Mouse (Mus musculus): ENCODE measurements around the gene C1qtnf2. TPM values are rescaled to one million over a fixed set of nuclear protein-coding genes. Genes with fewer than 3 reads are reported as not detected.

C1qtnf2 gene
- total RNA-seq, 2 experiments from 2014 or later: not detected

DNA sequence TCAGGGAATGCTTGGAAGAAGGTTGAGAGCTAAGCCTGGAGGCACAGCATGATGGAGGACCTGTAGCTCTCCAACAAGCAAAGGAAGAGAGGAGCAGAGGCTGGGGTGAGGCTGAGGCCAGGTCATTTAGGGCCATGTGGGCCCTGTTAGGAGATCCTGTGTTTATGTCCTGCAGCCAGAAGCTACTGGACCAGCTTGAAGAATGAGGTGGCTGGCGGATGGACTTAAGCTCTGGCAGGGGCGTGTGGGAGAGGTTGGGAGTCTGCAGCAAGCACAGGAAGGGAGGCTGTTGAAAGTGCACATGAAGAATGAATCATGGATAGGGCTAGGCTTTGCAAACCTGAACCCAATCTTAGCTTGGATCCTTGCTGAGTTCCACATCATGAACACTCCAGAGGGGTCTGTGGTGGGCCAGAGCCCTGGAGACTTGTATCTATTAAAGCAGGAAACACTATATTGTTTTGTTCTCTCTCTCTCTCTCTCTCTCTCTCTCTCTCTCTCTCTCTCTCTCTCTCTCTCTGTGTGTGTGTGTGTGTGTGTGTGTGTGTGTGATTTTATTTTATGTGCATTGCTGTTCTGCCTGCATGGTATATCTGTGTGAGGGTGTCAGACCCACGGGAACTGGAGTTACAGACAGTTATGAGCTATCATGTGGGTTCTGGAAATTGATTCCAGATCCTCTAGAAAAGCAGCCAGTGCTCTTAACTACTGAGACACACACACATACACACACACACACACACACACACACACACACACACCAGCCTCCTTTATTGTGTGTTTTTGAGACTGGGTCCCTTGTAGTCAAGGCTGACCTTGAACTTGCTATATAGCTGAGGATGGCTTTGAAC lies 7.8 kb downstream of the C1qtnf2 start:
- no peak for ATAC-seq (replicated peaks; ENCODE audit: poor library complexity, severe bottlenecking)

DNA sequence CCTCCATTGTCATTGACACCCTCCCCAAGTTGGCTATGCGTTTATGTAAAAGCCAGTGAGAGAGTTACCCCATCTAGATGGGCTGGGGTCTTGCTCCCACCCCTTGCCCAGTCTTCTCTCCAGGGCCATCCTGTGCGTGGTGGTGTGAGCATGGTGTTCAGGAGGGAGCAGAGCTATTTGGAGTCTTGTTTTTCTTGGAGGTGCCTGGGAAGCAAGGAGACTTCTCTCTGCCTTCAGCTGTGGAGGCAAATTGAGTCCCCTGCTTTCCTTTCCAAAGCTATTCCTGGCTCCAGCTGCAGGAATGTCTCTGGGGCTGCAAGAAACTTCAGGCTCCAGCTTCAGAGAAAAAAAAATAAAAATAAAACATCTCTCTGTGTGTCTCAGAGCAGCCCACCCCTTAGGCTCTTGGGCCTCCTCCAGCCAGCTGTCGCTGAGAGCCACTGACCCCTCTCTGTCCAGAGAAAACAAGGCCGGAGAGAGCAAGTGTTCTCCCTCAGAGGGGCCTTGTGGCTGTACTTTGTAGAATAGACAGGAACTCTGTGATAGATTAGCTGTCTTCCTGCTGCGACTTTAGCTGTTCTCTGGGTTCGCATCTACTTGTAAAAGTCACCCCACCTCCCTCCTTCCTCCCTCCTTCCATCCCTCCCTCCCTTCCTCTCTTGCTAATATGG lies 9.2 kb downstream of the C1qtnf2 start:
- ATAC-seq (replicated peaks; ENCODE audit: poor library complexity, severe bottlenecking): no peak

DNA sequence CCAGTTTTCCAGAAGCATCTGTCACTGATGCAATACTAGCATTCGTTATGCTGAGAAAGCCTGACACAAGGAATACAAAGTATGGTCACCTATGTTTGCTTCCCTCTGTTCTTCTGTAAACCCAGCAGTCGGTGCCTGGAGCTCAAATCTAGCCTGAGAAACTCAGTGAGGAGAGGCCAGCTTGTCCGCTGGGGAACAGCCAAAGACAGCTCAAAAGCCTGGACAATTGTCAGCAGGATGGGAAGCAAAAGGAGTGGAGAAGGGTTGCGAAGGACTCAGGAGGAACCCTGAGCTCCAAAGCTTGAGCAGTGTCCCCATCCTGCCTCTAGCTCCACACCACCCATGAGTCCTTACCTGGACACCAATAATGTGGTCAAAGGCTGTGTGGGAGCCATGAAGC lies 10.0 kb downstream of the C1qtnf2 start:
- no peak for ATAC-seq (replicated peaks; ENCODE audit: poor library complexity, severe bottlenecking)

DNA sequence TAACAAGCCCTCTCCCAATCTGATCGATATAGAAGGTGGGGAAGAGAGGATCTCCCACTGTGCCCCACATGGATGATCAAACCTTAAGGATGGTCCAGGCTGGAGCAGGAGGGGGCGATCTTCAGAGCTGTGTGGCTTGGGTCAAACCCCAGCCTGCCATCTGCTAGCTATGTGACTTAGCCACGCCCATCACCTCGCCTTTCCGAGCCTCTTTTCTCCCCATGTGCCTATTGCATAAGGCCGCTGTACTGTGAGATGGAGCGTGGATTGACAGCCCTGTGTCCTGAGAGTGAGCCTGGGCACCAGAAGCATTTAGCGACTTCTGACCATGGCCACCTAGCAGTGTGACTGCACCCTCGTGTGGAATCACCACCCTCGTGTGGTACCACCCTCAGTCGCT lies 10.6 kb downstream of the C1qtnf2 start:
- peak; percentile 42; the same call in 1 of the 2 replicates for ATAC-seq (replicated peaks; ENCODE audit: poor library complexity, severe bottlenecking)

DNA sequence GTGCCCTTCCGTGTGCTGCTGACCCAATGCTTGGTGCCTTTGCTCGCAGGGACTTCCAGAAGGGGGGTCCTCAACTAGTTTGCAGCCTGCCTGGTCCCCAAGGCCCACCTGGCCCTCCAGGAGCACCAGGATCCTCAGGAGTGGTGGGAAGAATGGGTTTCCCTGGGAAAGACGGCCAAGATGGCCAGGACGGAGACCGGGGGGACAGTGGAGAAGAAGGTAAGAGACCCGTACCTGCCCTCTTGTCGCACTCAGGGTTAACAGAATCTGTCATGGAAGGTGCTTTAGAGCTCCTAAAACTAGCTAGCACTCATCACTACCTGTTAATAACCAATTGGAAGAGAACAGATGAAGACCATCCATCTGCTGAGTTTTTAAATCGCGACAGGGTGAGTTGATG lies 11.8 kb downstream of the C1qtnf2 start:
- no peak for ATAC-seq (replicated peaks; ENCODE audit: poor library complexity, severe bottlenecking)

DNA sequence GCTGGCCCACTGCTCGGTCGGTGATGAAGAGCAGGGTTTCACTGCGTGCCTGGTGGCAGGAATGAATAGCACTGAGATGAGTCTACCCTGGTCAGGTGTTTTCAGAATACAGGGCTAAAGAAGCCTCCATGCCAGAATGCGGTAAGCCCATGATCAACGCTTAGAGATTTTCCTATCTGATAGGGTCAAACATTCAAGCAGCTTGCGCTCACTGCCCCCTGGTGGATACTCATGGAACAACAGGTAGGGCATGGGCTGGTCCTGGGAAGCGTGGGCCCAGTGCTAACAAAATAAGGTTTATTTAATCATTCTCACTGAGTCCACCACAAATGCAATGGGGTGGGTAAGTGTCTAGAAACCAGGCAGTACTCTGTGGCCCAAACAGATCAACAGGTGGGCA lies 18.6 kb downstream of the C1qtnf2 start:
- peak; percentile 87 for ATAC-seq (replicated peaks; ENCODE audit: poor library complexity, severe bottlenecking)

DNA sequence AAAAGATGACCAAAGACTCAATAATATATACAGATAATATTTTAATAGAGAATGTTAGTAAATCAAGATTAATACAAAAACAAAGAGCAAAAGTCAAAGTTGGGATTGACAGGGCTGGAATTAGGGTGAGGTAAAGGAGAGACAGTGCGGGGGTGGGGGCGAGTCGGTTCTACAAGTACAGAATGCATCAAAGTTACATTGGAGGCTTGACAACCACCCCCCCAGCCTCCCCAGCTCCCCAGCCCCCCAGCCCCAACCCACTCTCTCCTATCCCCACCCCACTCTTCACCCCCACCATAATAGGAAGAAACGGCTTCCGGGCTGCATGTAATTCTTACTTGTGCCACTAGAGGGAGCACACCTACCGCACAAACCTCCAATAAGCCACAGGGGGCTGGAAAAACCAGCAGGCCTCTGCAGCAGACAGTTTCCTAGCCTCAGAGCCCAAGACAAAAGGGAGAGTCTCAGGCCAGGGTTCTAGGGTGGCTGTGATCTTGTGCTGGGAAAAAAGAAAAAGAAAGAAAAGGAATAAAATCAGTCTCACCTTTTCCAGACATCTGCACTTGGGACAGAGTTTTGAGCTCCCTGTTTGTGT lies 19.8 kb downstream of the C1qtnf2 start:
- ATAC-seq (replicated peaks; ENCODE audit: poor library complexity, severe bottlenecking): peak; percentile 78

DNA sequence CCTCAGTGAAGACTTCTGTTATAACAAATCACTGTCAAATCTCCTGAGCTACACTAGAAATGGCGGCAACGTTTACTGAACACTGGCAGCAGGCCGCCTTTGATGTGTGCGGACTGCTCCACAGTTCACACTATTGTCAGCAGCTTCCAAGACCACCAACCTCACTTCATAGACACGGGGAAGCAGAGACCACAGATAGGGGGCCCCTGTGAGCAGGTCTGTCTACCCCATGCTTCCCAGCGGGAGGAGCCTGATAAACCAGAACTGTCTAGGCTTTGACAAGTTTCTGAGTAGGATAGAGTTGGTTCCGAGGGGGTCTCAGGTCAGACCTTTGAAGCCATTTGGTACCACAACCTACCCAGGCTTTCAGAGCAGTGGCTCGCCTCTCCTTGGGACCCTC lies 21.0 kb downstream of the C1qtnf2 start:
- ATAC-seq (replicated peaks; ENCODE audit: poor library complexity, severe bottlenecking): no peak

DNA sequence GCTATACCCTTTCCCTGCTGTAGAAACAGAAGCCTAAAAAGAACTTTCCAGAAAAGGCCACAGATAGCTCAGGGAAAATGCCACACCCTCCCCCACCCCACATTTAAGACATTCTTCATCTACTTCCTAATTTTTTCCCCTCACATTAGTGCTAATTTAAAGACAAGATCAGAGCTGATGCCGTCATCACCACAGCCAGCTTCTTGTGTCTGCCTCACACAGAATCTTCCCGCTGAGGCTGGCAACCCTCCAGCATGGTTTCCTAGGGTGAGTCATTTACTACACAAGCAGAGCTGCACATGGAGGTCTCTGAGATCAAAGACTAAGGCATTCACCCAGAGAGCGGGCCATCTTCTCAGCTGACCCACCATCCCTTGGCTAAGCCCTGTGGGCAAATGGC lies 21.5 kb downstream of the C1qtnf2 start:
- ATAC-seq (replicated peaks; ENCODE audit: poor library complexity, severe bottlenecking): peak; percentile 36

DNA sequence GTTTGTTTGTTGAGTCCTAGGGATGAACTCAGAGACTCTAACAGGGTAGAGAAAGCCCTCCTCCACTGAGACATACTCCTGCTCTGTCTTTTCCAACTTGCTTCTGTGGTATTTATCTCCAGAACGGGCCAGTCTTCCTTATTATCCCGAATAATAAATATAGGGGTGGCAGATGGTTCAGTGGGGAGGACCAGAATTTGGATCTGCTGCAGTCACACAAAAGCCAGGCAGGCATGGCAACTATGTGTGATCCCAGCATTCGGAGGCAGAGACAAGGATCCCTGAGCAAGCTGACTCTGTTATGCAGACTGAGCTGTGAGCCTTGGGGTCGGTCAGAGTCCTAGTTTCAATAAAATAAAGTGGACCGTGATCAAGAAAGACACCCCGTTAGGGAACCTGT lies 27.2 kb downstream of the C1qtnf2 start:
- no peak for ATAC-seq (replicated peaks; ENCODE audit: poor library complexity, severe bottlenecking)

DNA sequence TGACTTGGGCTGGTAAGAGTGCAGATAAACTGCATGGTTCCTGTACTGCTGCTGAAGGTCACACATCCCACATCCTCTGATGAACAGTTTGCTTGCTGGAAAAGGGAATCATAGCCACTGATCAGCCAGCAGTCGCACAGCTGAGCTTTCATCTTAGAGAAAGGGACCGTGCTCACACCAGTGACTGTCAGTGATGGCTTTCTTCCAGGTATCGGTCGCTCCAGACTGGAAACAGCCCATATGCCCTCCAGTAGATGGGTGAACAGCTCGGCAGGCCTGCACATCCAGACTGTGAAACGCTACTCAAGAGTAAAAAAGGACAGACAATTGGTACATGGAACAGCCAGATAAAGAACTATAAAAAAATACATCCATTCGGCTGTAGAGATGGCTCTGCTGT lies 31.1 kb downstream of the C1qtnf2 start:
- ATAC-seq (replicated peaks; ENCODE audit: poor library complexity, severe bottlenecking): no peak

DNA sequence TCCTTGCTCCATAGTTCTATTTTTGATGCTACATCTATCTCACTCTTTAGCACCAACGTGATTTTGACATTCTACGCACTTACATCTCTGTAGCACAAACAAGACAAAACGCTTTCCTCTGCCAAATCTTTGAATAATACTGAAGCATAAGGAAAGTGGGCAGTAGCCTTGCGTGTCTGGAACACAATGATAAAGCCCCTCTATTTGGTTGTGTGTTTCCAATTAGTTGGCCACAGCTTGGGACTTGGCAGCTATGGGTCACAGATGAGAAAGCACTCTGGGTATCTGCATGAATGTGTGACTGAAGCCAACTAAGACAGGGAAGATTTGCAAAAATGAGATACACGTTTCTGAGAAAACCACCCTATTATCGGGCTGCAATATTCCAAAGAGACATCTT lies 33.9 kb downstream of the C1qtnf2 start:
- ATAC-seq (replicated peaks; ENCODE audit: poor library complexity, severe bottlenecking): no peak

DNA sequence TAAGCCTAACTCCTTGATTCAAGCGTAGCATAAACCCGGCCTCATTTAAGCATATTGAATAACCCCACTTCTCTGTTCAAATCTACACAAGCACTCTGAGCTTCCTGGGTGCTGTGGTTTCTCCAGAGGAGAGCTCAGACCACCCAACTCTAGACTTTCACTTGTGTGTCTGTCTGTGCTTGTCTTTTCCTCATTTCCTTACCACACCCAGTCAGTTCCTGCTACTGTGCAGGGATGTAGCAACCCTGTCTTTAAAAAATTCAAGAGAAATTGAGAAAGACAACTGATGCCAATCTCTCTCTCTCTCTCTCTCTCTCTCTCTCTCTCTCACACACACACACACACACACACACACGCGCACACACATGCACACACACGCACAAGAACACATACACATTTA lies 35.8 kb downstream of the C1qtnf2 start:
- ATAC-seq (replicated peaks; ENCODE audit: poor library complexity, severe bottlenecking): peak; percentile 77

DNA sequence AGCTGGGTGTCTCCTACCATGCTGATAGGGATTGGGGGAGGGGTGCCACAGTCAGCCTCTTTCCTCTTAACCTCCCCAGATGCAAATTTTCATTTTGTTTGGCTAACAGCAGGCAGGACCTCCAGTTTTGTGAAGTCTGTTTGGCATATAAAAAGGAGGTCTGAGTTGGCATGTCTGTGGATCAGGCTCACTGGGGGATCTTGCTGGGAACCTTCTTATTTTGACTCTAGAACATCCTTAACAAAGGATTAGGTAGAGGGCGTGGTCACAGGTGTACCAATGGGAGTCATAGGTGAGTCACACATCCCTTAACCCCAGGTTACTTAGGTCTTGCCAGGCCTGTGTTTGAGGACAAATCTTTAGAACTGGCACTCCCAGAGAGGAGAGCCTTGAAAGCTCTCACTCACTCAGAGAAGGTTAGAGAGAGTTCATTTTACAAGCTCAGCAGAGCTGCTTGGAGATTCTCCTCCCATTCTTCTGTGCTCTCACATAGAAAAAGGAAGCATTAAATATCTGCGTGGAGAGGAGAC lies 38.6 kb downstream of the C1qtnf2 start:
- ATAC-seq (replicated peaks; ENCODE audit: poor library complexity, severe bottlenecking): no peak

DNA sequence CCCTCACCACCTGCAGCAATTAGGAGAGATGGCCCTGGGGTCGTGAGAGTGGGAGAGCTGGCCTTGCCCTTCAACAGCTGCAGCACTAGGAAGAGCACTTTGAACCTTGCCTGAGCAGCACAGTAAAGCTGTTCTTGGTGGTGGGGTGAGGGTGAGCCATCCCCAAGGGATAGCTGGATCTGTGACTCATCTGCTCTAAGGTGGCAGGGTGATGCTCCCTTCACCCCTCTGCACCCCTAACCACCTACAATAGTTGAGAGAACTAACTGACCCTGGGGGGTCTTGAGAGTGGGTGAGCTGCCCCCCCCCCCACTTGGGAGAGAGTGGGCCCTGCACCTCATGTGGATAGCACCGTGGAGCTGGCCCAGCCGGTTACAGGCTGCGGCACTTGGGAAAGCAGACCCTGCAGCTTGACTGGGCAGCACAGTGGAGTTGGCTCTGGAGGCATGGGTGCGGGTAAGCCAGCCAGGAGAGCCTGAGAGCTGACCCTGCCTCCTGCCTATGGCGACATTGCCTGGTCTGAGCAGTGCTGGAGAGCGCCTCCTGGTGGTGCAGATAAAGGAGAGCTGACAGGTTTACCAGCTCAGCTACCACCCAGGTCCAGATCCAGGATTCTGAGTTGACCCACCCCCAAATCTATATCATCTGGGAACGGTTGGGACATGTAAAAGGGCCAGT lies 42.4 kb downstream of the C1qtnf2 start:
- ATAC-seq (replicated peaks; ENCODE audit: poor library complexity, severe bottlenecking): peak; percentile 82

DNA sequence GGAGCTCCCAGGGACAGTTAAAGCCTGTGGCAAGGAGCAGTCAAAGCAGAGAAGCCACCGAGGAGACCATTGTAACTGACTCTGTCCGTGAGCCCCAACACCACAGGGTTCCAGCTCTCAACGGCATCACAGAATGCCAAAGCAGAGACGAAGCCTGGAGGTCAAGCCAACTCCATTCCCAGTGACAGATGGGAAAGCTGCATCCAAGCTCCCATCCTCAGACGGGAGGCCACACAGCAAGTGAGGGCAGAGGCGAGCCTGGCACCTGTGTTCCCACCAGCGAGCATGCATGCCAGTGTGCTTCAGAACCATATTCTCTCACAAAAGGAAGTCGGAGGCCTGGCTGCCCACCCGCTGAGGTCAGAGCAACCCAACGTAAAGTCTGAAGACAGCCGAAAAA lies 43.6 kb downstream of the C1qtnf2 start:
- no peak for ATAC-seq (replicated peaks; ENCODE audit: poor library complexity, severe bottlenecking)

DNA sequence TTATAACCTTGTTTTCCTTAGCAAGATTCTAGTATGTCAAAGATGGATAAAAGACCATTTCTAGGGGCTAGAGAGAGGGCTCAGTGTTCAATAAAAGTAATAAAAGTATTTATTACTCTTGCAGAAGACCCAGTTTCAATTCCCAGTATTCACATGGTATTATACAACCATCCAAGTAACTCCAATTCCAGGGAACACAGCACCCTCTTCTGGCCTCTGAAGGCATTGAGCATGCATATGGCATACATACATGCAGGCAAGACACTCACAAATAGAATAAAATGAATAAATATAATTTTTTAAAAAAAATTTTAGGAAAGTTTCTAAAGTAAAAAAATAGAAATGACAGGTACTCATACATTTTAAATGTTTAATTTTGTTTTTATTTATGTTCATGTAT lies 44.0 kb downstream of the C1qtnf2 start:
- ATAC-seq (replicated peaks; ENCODE audit: poor library complexity, severe bottlenecking): no peak

DNA sequence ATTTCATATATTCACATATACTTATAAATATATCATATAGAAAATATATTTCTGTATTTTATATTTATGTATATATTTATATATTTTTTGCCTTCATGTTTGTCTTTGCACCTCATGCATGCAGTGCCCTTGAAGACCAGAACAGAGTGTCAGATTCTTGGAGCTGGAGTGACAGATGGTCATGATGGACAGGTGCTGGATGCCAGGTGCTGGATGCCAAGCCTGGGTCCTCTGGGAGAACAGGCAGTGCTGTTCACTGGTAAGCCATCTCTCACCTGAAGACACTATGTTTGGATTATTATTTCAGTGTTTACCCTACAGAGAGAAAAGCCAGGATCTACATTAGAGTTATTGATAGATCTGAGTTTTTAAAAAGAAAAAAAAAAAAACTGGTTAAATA lies 44.7 kb downstream of the C1qtnf2 start:
- ATAC-seq (replicated peaks; ENCODE audit: poor library complexity, severe bottlenecking): no peak

DNA sequence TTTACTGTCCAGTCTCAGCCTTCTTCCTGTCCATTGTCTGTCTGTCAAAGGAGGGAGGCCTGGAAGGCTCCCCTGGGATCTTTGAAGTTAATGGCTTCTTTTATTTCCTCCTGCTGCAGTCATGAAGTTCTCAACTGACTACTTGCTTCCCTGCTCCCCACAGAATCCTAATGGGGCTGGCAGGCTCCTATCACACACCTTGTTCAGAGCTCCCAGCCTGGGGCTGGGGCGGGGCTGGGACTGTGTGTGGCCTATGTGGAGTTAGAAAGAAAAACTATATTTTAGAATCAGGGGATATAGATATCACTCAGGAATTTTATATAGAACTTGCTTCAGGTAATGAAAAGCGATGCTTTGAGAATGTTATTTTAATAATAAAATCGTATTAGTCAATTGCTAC lies 46.4 kb downstream of the C1qtnf2 start:
- no peak for ATAC-seq (replicated peaks; ENCODE audit: poor library complexity, severe bottlenecking)

DNA sequence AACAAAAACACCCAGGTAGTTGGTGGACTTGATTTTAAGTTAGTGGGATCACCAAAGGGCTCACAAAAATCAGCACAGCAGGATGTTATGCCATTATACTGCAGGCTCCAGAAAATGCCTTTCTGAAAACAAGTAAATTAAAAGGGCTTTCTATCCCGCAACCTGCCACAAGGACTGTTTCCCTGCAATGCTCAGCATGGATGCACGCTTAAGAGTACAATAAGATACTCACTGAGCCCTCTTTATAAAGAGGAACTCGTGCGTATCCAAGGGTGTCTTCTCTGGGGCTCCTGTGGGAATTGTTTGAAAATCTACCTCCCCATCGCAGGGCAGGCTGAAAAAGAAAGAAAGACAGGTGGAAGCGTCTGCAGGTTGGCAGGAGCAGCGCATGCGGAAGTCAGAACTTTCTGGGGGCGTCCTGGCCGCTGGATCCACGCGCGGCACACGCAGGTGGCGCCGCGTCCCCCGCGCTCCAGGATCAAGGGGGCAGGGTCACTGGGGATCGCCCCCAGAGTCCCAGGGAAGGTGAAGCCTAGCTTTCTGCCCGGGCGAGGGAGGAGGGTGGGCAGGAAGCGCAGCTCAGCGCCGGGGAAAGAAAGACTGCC lies 54.1 kb downstream of the C1qtnf2 start:
- peak; percentile 43 for ATAC-seq (replicated peaks; ENCODE audit: poor library complexity, severe bottlenecking)
